Mouse (Mus musculus): ENCODE results near the gene Borcs6. TPM values are rescaled to one million over a fixed set of nuclear protein-coding genes. Genes with fewer than 3 reads are reported as not detected.

Borcs6 gene
- total and polyA plus RNA-seq, 3 experiments = 9.2 to 9.3 TPM; not detected in 1

GRCm38 (mm10) chr11:69085608-69086007 lies 26.1 kb downstream of the Borcs6 start:
- Histone ChIP-seq H3K79me2 (ENCODE audit: control insufficient read depth, insufficient read depth, low read length, poor library complexity) (peaks cover 17% of the 10 kb centered on the region), H3K27me3 (ENCODE audit: control insufficient read depth in 1 of 2, insufficient read depth in 2 of 2, low read length in 2 of 2) (no peaks in the 10 kb centered on the region; a peak in 3 of 4 replicates), H3K36me3 (ENCODE audit: control insufficient read depth in 1 of 2, insufficient read depth in 2 of 2, low read length in 2 of 2) (peaks cover 2 to 5% of the 10 kb centered on the region in 2 experiments; a peak in 2 of 4 replicates), H3K27ac (ENCODE audit: control insufficient read depth, low read depth, low read length) (no peak overlapping the region), H3K9ac (ENCODE audit: control insufficient read depth, low read depth, low read length, poor library complexity, severe bottlenecking) (no peak overlapping the region), H3K4me1 (ENCODE audit: control insufficient read depth in 1 of 2, insufficient read depth in 2 of 2, low read length in 2 of 2) (peaks cover 3 to 16% of the 10 kb centered on the region in 2 experiments; a peak in 3 of 4 replicates), H3K9me3 (replicated peaks; ENCODE audit: insufficient read depth, low read length) (no peaks in the 10 kb centered on the region), H3K4me3 (ENCODE audit: control insufficient read depth in 1 of 2, insufficient read depth in 1 of 2, low read depth in 2 of 2, low read length in 2 of 2) (no peak overlapping the region)
- DNase-seq (ENCODE audit: low read depth, low spot score) = no peak
- no peak for TF ChIP-seq USF2 (IDR thresholded peaks at IDR 0.05; ENCODE audit: borderline replicate concordance in 1 of 2, insufficient read depth in 1 of 2, low read depth in 1 of 2, low read length in 2 of 2)
- no peak for TF ChIP-seq NRF1 (IDR thresholded peaks at IDR 0.05; ENCODE audit: insufficient read depth, low read depth, low read length, poor library complexity, severe bottlenecking)
- TF ChIP-seq MAFK (IDR thresholded peaks at IDR 0.05; ENCODE audit: borderline replicate concordance, low read depth, low read length) = no peak
- no peak for TF ChIP-seq E2F4 (IDR thresholded peaks at IDR 0.05; ENCODE audit: borderline replicate concordance, low read depth, low read length)

GRCm38 (mm10) chr11:69086390-69086789 lies 26.9 kb downstream of the Borcs6 start:
- H3K4me1 ChIP-seq (ENCODE audit: control insufficient read depth in 1 of 2, insufficient read depth in 2 of 2, low read length in 2 of 2) = peaks cover 3 to 16% of the 10 kb centered on the region in 2 experiments; a peak in 3 of 4 replicates
- no peak for DNase-seq (ENCODE audit: low read depth, low spot score)
- no peaks in the 10 kb centered on the region; a peak in 3 of 4 replicates for H3K27me3 ChIP-seq (ENCODE audit: control insufficient read depth in 1 of 2, insufficient read depth in 2 of 2, low read length in 2 of 2)
- no peak overlapping the region for H3K9ac ChIP-seq (ENCODE audit: control insufficient read depth, low read depth, low read length, poor library complexity, severe bottlenecking)
- H3K4me3 ChIP-seq (ENCODE audit: control insufficient read depth in 1 of 2, insufficient read depth in 1 of 2, low read depth in 2 of 2, low read length in 2 of 2) = no peak overlapping the region
- H3K27ac ChIP-seq (ENCODE audit: control insufficient read depth, low read depth, low read length) = no peak overlapping the region
- peaks cover 17% of the 10 kb centered on the region for H3K79me2 ChIP-seq (ENCODE audit: control insufficient read depth, insufficient read depth, low read length, poor library complexity)
- peaks cover 4 to 5% of the 10 kb centered on the region in 2 experiments; a peak in 2 of 4 replicates for H3K36me3 ChIP-seq (ENCODE audit: control insufficient read depth in 1 of 2, insufficient read depth in 2 of 2, low read length in 2 of 2)
- no peak for TF ChIP-seq ZMIZ1 (IDR thresholded peaks at IDR 0.05; ENCODE audit: low read depth, low read length)
- no peak for TF ChIP-seq CHD1 (IDR thresholded peaks at IDR 0.05; ENCODE audit: low read depth, low read length)
- no peak for TF ChIP-seq HCFC1 (IDR thresholded peaks at IDR 0.05; ENCODE audit: low read depth, low read length)
- TF ChIP-seq ETS1 (IDR thresholded peaks at IDR 0.05; ENCODE audit: low read depth, low read length) = no peak
- H3K9me3 ChIP-seq (replicated peaks; ENCODE audit: insufficient read depth, low read length) = no peaks in the 10 kb centered on the region

- no peak overlapping the region for H3K9ac ChIP-seq (ENCODE audit: control insufficient read depth, low read depth, low read length, poor library complexity, severe bottlenecking)
- DNase-seq (ENCODE audit: low read depth, low spot score) = no peak
Observed at GRCm38 (mm10) chr11:69087082-69087481, 27.6 kb downstream of the Borcs6 start.

More at GRCm38 (mm10) chr11:69087082-69087481, 27.6 kb downstream of the Borcs6 start:
- peaks cover 3 to 16% of the 10 kb centered on the region in 2 experiments; a peak in 3 of 4 replicates for H3K4me1 ChIP-seq (ENCODE audit: control insufficient read depth in 1 of 2, insufficient read depth in 2 of 2, low read length in 2 of 2)
- TF ChIP-seq NRF1 (IDR thresholded peaks at IDR 0.05; ENCODE audit: insufficient read depth, low read depth, low read length, poor library complexity, severe bottlenecking) (no peak), UBTF (IDR thresholded peaks at IDR 0.05; ENCODE audit: borderline replicate concordance, insufficient read depth, low read depth, low read length) (no peak), KAT2A (conservative IDR thresholded peaks at IDR 0.05; ENCODE audit: low read depth, low read length) (no peak), POLR2A (IDR thresholded peaks at IDR 0.05; ENCODE audit: control insufficient read depth in 1 of 2, insufficient read depth in 1 of 2, low read depth in 1 of 2, low read length in 2 of 2, poor library complexity in 1 of 2) (no peak), ZMIZ1 (IDR thresholded peaks at IDR 0.05; ENCODE audit: low read depth, low read length) (no peak), BHLHE40 (IDR thresholded peaks at IDR 0.05; ENCODE audit: borderline replicate concordance, low read depth, low read length) (no peak), ETS1 (IDR thresholded peaks at IDR 0.05; ENCODE audit: low read depth, low read length) (no peak), ELF1 (IDR thresholded peaks at IDR 0.05; ENCODE audit: low read depth, low read length) (no peak), CTCF (IDR thresholded peaks at IDR 0.05 in 2 of 3, conservative IDR thresholded peaks at IDR 0.05 in 1 of 3; ENCODE audit: control insufficient read depth in 1 of 3, insufficient read depth in 1 of 3, low read depth in 2 of 3, low read length in 3 of 3, poor library complexity in 1 of 3, severe bottlenecking in 1 of 3) (no peak)
- peaks cover 17% of the 10 kb centered on the region for H3K79me2 ChIP-seq (ENCODE audit: control insufficient read depth, insufficient read depth, low read length, poor library complexity)
- H3K4me3 ChIP-seq (ENCODE audit: control insufficient read depth in 1 of 2, insufficient read depth in 1 of 2, low read depth in 2 of 2, low read length in 2 of 2) = no peak overlapping the region
- H3K36me3 ChIP-seq (ENCODE audit: control insufficient read depth in 1 of 2, insufficient read depth in 2 of 2, low read length in 2 of 2) = peaks cover 4 to 5% of the 10 kb centered on the region in 2 experiments; a peak in 2 of 4 replicates
- no peak overlapping the region for H3K27ac ChIP-seq (ENCODE audit: control insufficient read depth, low read depth, low read length)
- no peaks in the 10 kb centered on the region; a peak in 2 of 4 replicates for H3K27me3 ChIP-seq (ENCODE audit: control insufficient read depth in 1 of 2, insufficient read depth in 2 of 2, low read length in 2 of 2)
- H3K9me3 ChIP-seq (replicated peaks; ENCODE audit: insufficient read depth, low read length) = no peaks in the 10 kb centered on the region
